Mouse (Mus musculus) v-Abl transformed pro-B cells (cell line): Measurements from ENCODE around the gene Ctnnbl1.

ENCODE experiments used
- in situ Hi-C, 2 experiments: fragments of 400-800 bp; cut with MboI; formaldehyde crosslinking; loops; one replicate each; pipeline ENCODE4 v1.15.1; 2025; ENCODE audit not compliant: unreplicated experiment in 2 of 2

The Ctnnbl1 gene

DNA sequence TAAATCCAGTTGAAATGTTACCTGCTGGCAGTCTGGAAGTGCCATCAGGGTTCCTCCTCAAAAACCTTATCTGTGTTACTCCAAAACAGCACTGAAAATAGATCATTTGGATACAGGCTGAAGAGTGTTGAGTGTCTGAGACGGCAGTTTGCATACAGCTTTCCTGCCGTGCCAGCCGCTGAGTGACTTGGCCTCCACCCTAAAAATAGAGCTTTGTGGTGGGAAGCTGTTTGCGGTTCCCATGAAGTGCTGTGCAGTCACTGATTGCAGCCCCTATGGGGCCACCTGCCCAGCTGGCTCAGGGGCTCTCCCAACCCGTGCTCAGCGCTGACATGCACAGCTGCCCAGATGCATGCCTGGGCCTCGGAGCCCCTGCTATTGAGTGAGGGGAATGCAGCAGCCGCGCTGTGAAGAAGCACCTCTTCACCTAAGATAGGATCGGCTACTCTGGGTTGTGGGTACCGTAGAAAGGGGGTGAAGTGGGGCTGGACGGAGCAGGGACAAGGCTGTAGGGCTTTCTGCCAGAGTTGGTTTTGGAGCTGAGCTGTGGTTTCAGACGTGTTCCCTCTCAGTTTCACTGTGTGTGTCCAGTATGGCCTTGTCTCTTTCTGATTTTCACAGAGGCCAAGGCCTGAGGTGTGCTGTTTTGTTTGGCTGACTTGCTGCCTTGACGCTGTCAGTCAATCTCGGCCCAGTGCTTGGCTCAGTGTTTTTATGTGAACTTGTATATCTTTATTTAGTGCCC, 81.5 kb downstream of the Ctnnbl1 start:
- in situ Hi-C loops = no loop called here

DNA sequence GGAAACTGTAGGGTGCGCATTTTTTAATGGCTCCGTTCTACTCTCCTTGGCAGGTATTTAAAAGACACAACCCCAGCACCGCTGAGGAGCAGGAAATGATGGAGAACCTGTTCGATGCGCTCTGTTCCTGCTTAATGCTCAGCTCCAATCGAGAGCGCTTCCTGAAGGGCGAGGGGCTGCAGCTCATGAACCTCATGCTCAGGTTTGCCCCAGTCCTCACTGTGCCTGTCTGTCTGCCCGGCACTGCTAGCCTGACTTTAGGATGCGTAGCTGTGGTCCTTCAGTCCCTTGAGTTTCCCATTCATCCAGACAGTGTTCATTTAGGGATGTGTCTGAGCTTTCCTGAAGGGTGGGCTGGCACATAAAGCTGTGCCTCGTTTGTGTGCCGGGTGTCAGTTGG, 82.2 kb downstream of the Ctnnbl1 start:
- in situ Hi-C loops = no loop called here

DNA sequence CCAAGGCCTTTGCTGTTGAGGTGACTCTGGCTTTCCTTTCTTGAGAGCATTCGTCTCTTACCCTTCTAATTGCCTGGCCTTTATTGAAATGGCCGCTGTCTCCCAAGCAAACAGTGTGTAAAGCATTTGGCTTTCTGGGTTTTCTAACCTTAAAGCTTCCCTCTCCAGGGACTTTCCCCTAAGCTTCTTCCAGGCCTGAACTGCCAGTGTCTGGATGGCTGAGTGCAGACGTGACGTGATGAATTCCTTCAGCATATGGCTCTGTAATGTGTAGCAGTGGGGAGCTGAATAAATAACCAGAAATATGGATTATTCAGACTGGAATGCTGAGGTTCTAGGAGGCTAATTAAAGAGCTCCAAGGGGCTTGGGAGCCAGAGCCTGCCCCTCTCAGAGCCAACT, 84.1 kb downstream of the Ctnnbl1 start:
- in situ Hi-C loops = no loop called here

DNA sequence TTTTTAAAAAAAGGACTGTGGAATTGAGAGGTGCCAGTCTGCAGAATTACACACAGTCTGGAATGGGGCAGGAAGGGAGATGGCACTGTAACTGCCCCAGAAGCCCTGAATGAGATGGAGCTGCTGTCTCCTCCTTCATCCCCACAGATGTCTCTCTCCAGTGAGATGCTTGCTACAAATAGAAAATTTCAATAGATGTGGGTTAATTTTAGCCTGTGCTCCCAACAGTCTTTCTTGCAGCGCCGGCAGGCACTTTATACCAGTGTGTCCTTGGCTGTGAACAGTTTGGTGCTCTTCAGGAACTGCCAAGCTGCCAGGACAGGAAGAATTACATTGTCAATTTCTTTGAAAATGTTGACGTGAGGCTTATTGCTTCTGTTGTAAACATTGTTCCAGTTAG, 86.3 kb downstream of the Ctnnbl1 start:
- in situ Hi-C loops = no loop called here

DNA sequence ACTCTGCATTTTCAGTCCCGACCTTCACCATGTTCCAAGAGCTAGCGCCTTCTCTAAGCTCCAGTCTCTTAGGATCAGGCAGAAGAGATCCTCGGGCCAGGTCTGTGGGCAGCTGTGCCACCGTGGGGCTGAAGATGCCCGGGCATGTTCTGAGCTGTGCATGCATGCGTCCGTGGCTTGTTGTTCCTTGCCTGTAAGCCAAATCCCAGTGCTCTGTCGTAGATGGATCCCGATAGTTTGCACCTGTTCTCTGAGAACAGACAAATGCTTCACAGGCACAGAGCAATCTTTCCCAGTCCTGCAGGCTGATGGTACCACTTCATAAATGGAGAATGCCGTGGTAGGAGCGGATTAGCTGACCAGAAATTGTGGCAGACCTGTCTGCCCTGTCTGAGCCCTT, 87.0 kb downstream of the Ctnnbl1 start:
- in situ Hi-C loops = no loop called here

DNA sequence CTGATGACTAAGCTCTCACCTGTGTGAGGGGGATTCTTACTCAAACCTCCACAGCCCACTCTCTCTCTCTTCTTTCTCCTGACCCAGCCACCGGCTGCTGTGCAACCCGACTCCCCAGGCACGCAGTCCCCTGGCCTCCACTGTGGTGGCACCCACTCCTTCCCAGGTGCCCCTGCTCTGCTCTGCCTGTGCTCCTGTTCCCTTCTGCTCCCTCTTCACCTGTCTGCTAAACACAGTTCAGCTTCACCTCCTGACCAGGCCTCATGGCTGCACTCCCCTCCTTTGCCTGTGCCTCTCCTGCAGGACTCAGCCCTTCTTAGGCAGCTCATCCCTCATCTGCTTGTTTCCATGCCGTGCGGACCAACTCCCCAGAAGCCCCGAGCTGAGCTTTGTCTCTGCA, 92.9 kb downstream of the Ctnnbl1 start:
- in situ Hi-C loops = no loop called here

DNA sequence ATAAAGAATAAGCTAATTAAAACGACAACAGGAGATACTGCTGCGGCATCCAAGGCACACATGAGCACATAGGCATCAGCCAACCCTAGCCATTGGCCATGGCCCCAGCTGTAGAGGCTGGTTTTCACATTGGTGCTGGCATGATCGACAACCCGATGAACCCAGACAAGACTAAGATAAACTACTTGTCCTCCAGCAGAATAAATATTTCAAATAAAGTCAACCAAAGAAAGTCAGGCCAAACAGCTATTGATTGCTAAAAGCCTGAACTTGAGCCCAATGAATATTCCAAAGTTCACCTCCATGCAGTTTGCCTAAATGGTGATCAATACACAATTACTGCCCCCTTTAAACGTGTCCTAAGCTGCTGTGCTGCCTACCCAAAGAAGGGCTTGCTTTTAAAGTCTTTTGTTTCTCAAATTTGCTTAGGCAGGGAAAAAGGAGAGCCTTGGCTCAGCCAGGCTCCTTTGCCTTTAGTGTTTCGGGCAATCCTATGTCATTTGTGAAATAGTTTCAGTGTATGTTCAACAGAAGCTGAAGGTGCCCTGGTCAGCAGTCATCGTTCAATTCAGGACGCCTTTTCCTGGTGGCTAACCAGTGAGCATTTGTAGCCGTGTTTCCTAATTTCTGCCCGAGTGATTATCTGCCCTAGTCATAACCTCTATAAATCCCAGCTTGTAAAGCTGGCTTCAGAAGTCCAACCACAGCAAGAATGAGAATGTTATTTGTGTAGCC, 93.6 kb downstream of the Ctnnbl1 start:
- in situ Hi-C loops = no loop called here

DNA sequence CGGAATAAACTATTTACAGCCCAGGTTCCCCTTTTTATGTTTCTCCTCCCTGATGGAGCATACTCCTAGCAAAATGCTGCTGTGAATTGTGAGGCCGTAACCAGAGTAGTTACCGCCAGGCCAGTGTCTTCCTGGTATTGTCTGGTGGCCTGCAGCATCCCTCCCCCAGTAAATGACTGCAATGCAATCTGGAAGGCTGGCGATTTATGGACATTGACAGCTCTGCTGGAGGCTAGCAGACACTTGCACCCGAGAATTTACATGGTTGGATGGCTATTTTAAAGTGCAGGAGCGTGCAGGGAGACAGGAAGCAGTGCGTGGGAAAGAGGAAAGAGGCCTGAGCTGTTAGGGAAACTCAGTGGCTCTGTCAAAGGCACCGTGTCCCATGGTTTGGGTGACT, 99.8 kb downstream of the Ctnnbl1 start:
- in situ Hi-C loops = no loop called here

DNA sequence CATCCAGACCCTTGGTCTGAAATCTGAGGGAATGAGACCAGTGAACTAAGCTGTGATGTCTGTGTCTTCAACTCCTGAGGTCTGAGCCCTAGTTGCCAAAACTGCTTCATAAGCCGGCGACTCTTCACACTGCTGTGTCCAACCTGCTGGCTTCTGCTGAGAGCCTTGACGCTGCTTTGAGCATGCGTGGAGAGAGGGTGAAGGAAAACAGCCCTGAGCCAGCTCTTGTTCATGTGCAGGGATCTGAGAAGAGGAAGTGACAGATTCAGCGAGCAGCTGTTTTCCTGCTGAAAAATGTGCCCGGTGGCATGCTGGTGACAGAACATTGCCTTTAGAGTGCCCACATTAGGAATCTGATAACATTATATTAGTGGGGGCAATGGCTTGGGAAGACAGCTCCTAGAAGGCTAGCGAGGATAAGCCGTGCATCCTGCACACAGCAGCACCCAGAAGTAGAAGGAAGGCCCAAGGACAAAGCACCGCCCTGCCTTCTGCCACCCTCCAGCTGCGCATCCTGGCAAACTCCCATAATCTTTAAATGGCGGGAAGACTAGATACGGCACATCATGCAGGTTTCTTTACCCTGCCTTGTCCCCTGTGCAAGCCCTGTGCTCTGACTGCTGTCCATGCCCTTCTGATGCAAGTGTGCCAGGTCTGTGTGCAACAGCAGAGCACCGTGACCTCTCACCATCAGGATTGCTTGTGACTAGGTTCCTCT, 101.2 kb downstream of the Ctnnbl1 start:
- in situ Hi-C loops = no loop called here

DNA sequence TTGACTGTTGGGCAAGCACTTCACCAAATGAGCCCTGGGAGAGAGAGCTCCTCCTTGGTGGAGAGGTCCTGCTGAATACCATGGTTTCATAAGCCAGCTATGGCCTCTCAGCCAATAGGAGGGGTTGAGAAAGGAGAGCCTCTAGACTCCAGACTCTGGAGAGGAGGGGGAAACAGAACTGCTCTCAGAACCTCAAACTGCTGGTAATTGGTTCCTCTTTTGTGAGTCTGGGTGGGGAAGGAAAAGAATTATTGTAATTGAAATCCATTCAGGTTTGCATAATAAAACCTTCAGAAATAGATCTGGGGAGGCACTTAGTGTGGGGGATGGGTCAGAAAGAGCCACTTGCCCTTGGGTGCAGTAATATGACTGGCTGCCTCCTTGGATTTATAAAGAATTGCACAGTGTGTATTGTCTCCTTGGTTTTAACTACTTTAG, 103.5 kb downstream of the Ctnnbl1 start:
- in situ Hi-C loops = no loop called here

DNA sequence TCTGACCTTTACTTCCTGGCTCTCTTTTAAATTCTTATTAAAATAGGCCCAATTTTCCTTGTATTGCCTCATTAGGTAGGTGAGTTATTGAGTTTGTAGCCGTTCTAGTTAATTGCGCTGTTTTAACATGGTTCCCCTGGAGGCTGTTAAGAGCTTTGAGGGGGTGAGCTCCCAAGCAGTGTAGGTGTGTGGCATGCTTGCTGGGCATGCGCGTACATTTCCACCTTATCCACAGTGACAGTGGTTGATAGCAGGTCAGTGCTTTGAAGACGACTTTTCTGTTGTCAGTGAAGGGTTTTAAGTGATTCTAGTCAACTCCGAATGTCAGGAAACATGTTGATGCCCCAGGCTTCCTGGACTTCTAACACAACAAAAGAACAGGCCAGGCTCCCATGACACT, 103.9 kb downstream of the Ctnnbl1 start:
- in situ Hi-C loops = no loop called here

DNA sequence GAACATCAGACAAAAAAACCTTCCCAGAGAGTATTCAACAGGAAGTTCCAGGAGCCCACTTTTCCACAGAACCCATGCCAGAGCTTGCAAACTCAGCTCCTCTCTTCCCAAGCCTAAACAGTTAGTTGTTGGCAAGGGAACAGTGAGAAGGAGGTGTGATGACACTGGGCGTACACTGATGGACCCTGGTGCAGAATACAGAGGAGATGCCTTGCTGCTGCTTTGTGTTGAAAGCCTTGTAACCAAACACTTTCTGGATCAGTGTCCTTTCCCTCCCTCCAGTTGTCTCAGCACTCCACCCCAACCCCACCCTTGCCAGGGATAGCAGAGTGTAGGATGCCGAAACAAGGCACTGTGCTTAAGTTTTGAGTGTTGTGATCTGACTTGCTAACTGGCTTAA, 107.5 kb downstream of the Ctnnbl1 start:
- in situ Hi-C loops = no loop called here

DNA sequence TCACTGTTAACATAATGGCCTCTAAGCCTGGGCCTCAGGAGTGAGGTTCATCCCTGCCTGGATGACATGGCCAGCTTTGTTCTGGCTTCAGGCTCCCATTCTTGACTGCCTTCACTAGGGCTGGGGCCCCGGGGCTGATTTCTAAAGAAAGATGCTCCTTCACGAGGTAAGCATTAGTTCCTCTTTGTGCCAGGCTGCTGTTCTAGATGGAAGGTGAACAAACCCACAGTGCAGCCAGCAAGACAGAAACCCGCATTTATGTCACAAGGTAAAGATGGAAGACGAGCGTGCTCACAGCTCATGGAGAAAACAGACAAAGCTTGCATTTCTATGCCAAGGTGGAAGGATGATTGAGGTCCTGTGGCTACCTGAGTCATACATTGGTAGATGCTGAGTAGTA, 108.6 kb downstream of the Ctnnbl1 start:
- in situ Hi-C loops = no loop called here

DNA sequence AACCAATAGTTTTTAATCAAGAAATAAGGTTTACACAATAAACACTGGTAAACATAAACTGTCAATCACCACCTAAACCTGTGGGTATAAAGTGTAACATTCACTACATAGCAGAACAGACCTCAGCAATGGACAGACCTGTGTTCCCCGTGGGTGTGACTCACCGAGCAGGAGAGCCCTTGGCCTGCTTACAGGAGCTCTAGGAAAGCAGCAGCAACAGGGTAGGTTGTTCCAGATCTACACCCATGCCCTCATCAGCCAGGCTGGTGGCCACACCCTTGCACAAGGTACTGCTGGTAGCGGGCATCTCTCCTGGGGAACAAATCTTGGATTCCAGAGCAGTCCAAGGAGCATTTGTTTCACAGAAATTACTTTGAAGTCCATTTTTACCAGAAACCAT, 115.9 kb downstream of the Ctnnbl1 start:
- in situ Hi-C loops = no loop called here

DNA sequence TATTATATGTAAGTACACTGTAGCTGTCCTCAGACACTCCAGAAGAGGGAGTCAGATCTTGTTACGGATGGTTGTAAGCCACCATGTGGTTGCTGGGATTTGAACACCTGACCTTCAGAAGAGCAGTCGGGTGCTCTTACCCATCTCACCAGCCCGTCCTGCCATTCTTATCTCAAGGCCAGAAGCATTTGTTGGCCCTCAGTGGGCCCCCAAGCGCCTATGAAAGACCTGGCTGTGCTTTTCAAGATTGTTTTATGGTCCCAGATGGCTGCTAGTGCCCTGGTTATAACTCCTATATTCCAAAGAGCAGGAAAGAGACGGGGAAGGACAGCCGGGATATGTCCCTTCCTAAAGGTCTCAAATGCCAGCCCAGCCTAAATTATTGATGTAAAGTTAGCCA, 118.6 kb downstream of the Ctnnbl1 start:
- in situ Hi-C loops = no loop called here

DNA sequence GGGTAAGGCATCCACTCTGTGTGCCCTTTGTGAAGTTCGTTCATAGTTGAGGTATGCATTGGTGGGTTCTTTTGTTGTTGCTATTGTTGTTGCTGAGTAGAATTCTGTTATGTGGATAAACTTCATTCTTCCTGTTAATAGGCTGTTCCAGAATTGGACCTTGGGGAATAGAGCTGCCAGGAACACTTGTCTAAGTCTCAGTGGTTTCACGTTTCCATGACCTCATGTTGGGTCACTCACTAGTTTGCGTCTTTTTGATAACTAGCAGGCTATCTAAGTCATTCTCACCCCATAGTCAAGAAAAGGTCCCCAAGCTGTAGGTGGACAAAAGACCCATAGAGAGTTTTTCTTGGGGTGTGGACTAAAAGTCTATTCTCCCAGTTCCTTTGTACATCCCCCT, 120.3 kb downstream of the Ctnnbl1 start:
- in situ Hi-C loops = no loop called here

DNA sequence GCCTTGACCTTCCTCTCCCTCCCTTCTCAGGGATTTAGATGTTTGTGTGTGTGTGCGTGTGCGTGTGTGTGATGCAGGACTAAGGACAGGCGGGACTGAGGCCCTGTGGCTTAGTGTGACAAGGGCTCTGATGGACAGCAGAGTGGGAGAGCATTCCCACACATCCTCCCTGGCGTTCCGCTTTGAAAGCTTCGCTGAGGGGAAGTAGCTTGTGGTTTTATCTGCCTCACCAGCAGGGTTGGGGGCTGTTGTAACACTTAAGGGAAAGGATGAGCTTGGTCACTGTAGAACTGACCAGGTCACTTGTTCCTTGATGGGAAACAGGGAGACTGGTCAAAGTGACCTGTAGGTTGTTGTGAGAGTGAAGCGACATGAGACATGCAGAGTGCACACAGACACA, 121.1 kb downstream of the Ctnnbl1 start:
- in situ Hi-C loops = no loop called here

DNA sequence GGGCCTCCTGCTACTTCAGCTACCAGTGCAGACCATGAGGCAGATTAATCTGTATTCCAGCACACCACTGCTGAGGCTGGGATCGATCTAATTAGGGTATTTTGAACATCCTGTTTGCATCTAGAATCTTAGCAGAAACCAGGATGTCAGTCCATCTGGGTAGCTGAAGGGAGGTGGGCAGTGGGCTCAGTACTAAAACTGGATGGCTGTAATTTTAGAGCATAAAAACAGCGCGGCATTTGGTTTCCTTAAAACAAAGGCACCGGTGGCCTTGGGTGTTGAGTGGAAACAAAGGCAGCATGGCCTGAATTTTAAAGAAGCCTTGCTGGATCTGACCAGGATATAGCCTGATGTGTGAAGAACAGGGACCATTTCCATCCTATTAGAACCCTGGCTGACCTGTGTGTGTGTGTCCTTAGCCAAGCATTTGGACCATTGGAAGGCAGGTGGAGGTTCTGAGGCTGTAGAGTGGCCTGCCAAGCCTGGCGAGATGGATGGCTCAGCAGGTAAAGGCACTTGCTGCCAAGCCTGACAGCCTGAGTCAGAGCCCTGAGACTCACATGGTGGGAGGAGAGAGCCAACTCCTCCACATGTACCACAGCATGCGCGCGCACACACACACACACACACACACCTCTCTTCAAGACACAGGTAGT, 122.0 kb downstream of the Ctnnbl1 start:
- in situ Hi-C loops = no loop called here

DNA sequence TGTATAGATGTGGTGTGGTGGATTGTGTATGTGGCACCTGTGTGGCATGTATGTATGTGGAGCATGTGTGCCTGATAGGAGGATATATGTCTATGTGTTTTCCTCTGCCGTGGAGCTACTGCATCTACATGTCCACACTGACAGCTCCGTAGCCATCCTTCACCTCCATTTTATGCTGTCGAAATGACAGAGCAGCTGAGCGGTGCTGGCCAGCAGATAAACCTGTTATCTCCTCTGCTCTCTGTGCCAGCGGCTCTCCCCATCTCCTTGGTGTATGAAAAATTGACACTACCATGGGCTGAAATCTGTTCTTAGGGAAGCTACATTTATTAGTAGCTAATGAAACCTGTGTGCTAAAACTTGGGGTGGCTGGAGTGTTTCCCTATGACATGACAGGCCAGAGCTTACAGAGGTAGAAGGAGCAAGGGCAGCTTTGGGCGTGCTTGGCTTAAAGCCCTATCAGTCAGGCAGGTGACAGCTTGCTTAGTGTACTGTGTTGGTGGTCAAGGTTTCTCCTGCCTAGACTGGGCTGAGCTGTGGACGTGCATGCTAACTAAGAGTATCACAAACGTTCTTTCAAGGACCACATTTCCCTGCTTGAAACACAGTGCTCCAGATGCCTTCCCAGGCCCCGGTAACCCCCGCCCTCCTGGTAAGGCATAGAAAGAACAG, 124.2 kb downstream of the Ctnnbl1 start:
- in situ Hi-C loops = no loop called here

DNA sequence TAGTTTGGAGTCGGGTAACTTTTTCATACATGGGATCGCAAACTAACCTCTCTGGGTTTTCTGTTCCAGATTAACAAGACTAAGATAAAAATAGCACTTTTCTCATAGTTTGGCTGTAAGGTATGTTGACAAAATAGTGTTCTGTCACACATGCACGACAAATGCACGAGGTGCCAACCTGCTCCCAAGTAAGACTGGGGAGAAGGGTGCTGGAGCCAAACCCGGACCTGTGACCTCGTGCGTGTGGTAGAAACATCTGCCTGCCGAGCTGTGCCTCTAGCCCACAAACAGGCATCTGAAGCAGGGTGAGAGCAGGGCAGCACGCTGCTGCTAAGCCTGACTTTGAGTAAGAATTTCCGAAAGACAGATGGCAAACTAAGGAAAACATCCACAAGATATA, 125.1 kb downstream of the Ctnnbl1 start:
- in situ Hi-C loops = no loop called here

DNA sequence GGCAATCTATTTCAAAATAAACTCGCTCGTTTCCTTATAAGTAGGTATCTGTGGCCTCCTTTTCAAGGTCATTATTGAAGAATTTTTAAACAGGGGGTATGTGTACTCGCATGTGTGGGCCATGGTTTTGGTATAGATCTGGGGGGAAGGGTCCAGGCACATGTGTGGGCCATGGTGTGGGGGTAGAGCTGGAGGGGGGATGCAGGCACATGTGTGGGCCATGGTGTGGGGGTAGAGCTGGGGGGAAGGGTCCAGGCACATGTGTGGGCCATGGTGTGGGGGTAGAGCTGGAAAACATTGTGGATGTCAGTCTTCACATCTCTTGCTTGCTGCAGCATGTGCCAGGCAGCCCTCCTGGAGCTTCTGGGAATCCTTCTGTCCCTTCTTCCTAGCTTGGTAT, 129.9 kb downstream of the Ctnnbl1 start:
- in situ Hi-C loops = no loop called here
